Mouse (Mus musculus) liver, postnatal 0 days (tissue): ENCODE measurements around the gene Gpr21.

Experiments
- CTCF ChIP-seq: sonication (generic); IDR thresholded peaks from 2 replicates; pipeline ENCODE4 v1.5.1; 2016; ENCODE audit warnings: antibody characterized with exemption, low read depth
- EP300 ChIP-seq: IDR thresholded peaks from 2 replicates; pipeline ENCODE4 v1.6.1; 2016; ENCODE audit warnings: antibody characterized with exemption, low read depth, mild to moderate bottlenecking

GRCm38 (mm10) chr2:37565579-37565978 is 49.4 kb downstream of the Gpr21 start:
- TF ChIP-seq EP300, result no peak
- TF ChIP-seq CTCF, result no peak
